Mouse (Mus musculus) urinary bladder, postnatal 25 days (tissue): ENCODE measurements around the gene Gm10272.
"Not testable (repeated sequence)": the region's sequence is repeated elsewhere in the genome, so short reads cannot be mapped to it uniquely, and the experiment has no call there.

ENCODE experiments used
- DNase-seq: peaks from one replicate; pipeline ENCODE4 v3.0.0; 2022; ENCODE audit warnings: low spot score

The Gm10272 gene

GRCm38 (mm10) chr10:77728280-77728679 lies 21.9 kb downstream of the Gm10272 start:
- no peak for DNase-seq

- no peak for DNase-seq
Observed at GRCm38 (mm10) chr10:77729241-77729640, 22.8 kb downstream of the Gm10272 start.

- DNase-seq, result no peak
Observed at GRCm38 (mm10) chr10:77735928-77736327, 29.5 kb downstream of the Gm10272 start.

GRCm38 (mm10) chr10:77738929-77739328 lies 32.5 kb downstream of the Gm10272 start:
- no peak for DNase-seq

- DNase-seq, result not testable (repeated sequence)
Observed at GRCm38 (mm10) chr10:77741924-77742688, 35.7 kb downstream of the Gm10272 start, which contains the start of gene Gm18596. Gene Gm18596, minus strand, starts transcription at chr10:77742638.

GRCm38 (mm10) chr10:77750686-77751085 lies 44.3 kb downstream of the Gm10272 start:
- not testable (repeated sequence) for DNase-seq

- DNase-seq, result not testable (repeated sequence)
Observed at GRCm38 (mm10) chr10:77751254-77751653, 44.8 kb downstream of the Gm10272 start, which contains the start of gene Gm9736. Gene Gm9736, minus strand, starts transcription at chr10:77751354.

- not testable (repeated sequence) for DNase-seq
Observed at GRCm38 (mm10) chr10:77752312-77752711, 45.9 kb downstream of the Gm10272 start.

- DNase-seq, result no peak
Observed at GRCm38 (mm10) chr10:77753448-77753847, 47.0 kb downstream of the Gm10272 start.
